Mouse (Mus musculus) stomach, embryonic 16.5 days (tissue): ENCODE data around the gene Dbr1. TPM values are rescaled to one million over a fixed set of nuclear protein-coding genes. Genes with fewer than 3 reads are reported as not detected.

ENCODE experiments used
- ATAC-seq: fragments of 200-750 bp; cut with Nextera tagmentation; 2 replicates; pipeline ENCODE4 v1.8.0; 2017; ENCODE audit warnings: moderate number of reproducible peaks, moderate TSS enrichment; ENCODE audit not compliant: insufficient read depth, low FRiP score
- H3K27ac ChIP-seq: fragments of 300-500 bp; sonication (generic); 2 replicates; pipeline ENCODE4 v1.5.1; 2014; ENCODE audit warnings: low read length
- H3K27me3 ChIP-seq: fragments of 300-500 bp; sonication (generic); 2 replicates; pipeline ENCODE4 v1.6.1; 2014; ENCODE audit warnings: low read length, control low read depth, mixed read lengths; ENCODE audit not compliant: control insufficient read depth, insufficient read depth
- H3K36me3 ChIP-seq: fragments of 300-500 bp; sonication (generic); 2 replicates; pipeline ENCODE4 v1.6.1; 2014; ENCODE audit warnings: low read length; ENCODE audit not compliant: control insufficient read depth, insufficient read depth
- H3K4me1 ChIP-seq: fragments of 300-500 bp; sonication (generic); 2 replicates; pipeline ENCODE4 v1.6.1; 2014; ENCODE audit warnings: low read length, control low read depth, mixed read lengths; ENCODE audit not compliant: control insufficient read depth, insufficient read depth
- H3K4me2 ChIP-seq: fragments of 300-500 bp; sonication (generic); 2 replicates; pipeline ENCODE4 v1.6.1; 2014; ENCODE audit warnings: low read depth, low read length, mixed read lengths
- H3K4me3 ChIP-seq: fragments of 300-500 bp; sonication (generic); replicated peaks from 2 replicates; pipeline ENCODE4 v1.5.1; 2014; ENCODE audit warnings: mild to moderate bottlenecking, low read length
- H3K9ac ChIP-seq: fragments of 300-500 bp; sonication (generic); 2 replicates; pipeline ENCODE4 v1.6.1; 2014; ENCODE audit warnings: low read length
- H3K9me3 ChIP-seq: fragments of 300-500 bp; sonication (generic); replicated peaks from 2 replicates; pipeline ENCODE4 v1.6.1; 2016; ENCODE audit warnings: low read length, control low read depth; ENCODE audit not compliant: control insufficient read depth
- WGBS: fragments of 180-500 bp; shearing (Covaris S2); extraction: QIAGEN DNeasy Blood & Tissue Kit; methylation state at CpG from one replicate; pipeline ENCODE4 v1.1.7; 2014; 5-methylcytosine and 5-hydroxymethylcytosine counted together
- polyA plus RNA-seq: library from polyadenylated mRNA; unstranded; fragments of >200 nt; fragmentation: Nextera tagmentation; extraction: Ambion mirVana; gene quantifications from 2 replicates; pipeline ENCODE4 v1.2.1, GENCODE M21; 2015

Gene Dbr1
- polyA plus RNA-seq, 1 experiment from 2014 or later = 28.6 TPM

- Histone ChIP-seq H3K36me3 (no peaks in the 10 kb centered on the region), H3K9me3 (no peaks in the 10 kb centered on the region), H3K27ac (peak within 1 kb of the TSS; percentile 92), H3K4me3 (peak within 1 kb of the TSS; percentile 66), H3K9ac (peak within 1 kb of the TSS; percentile 69), H3K27me3 (no peaks in the 10 kb centered on the region), H3K4me1 (peaks cover 21% of the 10 kb centered on the region), H3K4me2 (peak within 1 kb of the TSS; percentile 78)
- ATAC-seq = peak; percentile 87
- 1% methylated on average over 44 of the region's 44 CpGs for WGBS
Observed at GRCm38 (mm10) chr9:99629281-99630011, 53.8 kb downstream of the Dbr1 start, which contains the start of gene Dzip1l. Dzip1l (plus strand) TSS chr9:99629496.

- WGBS = 3% methylated on average over 11 of the region's 11 CpGs
- Histone ChIP-seq H3K27ac (peak overlapping the region; percentile 92), H3K4me2 (peak overlapping the region; percentile 78), H3K9ac (peak overlapping the region; percentile 69), H3K27me3 (no peaks in the 10 kb centered on the region), H3K9me3 (no peaks in the 10 kb centered on the region), H3K36me3 (no peaks in the 10 kb centered on the region), H3K4me1 (peaks cover 21% of the 10 kb centered on the region), H3K4me3 (peak overlapping the region; percentile 66)
- no peak for ATAC-seq
Observed at GRCm38 (mm10) chr9:99630071-99630470, 54.5 kb downstream of the Dbr1 start.

- Histone ChIP-seq H3K27ac (peak overlapping the region; percentile 92; the same call in 1 of the 2 replicates), H3K9ac (peak overlapping the region; percentile 69), H3K9me3 (no peaks in the 10 kb centered on the region), H3K36me3 (0 out of 2 replicates have a peak, but pooled peaks cover under 1% of the 10 kb centered on the region), H3K27me3 (no peaks in the 10 kb centered on the region), H3K4me3 (peak overlapping the region; percentile 66), H3K4me2 (peak overlapping the region; percentile 78), H3K4me1 (peaks cover 21% of the 10 kb centered on the region)
- WGBS = 47% methylated on average over 9 of the region's 9 CpGs
- no peak for ATAC-seq
Observed at GRCm38 (mm10) chr9:99630528-99631125, 55.0 kb downstream of the Dbr1 start.

GRCm38 (mm10) chr9:99631781-99632180, 56.2 kb downstream of the Dbr1 start:
- Histone ChIP-seq H3K36me3 (peaks cover 6% of the 10 kb centered on the region; the same call in 1 of the 2 replicates), H3K27me3 (no peaks in the 10 kb centered on the region), H3K4me3 (no peak overlapping the region), H3K4me1 (peaks cover 21% of the 10 kb centered on the region), H3K27ac (peak overlapping the region; percentile 21; the same call in 1 of the 2 replicates), H3K9me3 (no peaks in the 10 kb centered on the region), H3K9ac (peak overlapping the region; percentile 6; the same call in 1 of the 2 replicates), H3K4me2 (peak overlapping the region; percentile 30)
- 50% methylated on average over 2 of the region's 2 CpGs for WGBS
- ATAC-seq = no peak

- peak; percentile 34; the same call in 1 of the 2 replicates for ATAC-seq
- H3K27me3 ChIP-seq = no peaks in the 10 kb centered on the region
- H3K9ac ChIP-seq = peak overlapping the region; percentile 6; the same call in 1 of the 2 replicates
- H3K4me2 ChIP-seq = peak overlapping the region; percentile 30; the same call in 1 of the 2 replicates
- H3K9me3 ChIP-seq = no peaks in the 10 kb centered on the region
- H3K36me3 ChIP-seq = peaks cover 7% of the 10 kb centered on the region; the same call in 1 of the 2 replicates
- peaks cover 21% of the 10 kb centered on the region for H3K4me1 ChIP-seq
- H3K4me3 ChIP-seq = no peak overlapping the region
- H3K27ac ChIP-seq = peak overlapping the region; percentile 21
- 57% methylated on average over 8 of the region's 8 CpGs for WGBS
Observed at GRCm38 (mm10) chr9:99632264-99632663, 56.7 kb downstream of the Dbr1 start.

Other genes with a start within 250 kb of the Dbr1 start
- 0.90 and 1.5 TPM in 2 replicates for gene Esyt3, start 217.2 kb upstream of the Dbr1 start, polyA plus RNA-seq
- gene Mras, start 138.4 kb upstream of the Dbr1 start, polyA plus RNA-seq = 8.4 and 9.5 TPM in 2 replicates
- 0.27 and 0.32 TPM in 2 replicates for gene Nme9, start 124.3 kb upstream of the Dbr1 start, polyA plus RNA-seq
- gene Armc8, start 6.9 kb upstream of the Dbr1 start, polyA plus RNA-seq = 23.4 and 24.2 TPM in 2 replicates
- gene A4gnt, start 36.7 kb downstream of the Dbr1 start, polyA plus RNA-seq = 2.2 and 2.9 TPM in 2 replicates
- gene Dzip1l, start 53.7 kb downstream of the Dbr1 start, polyA plus RNA-seq = 13.3 and 18.3 TPM in 2 replicates
- gene Cldn18, start 141.5 kb downstream of the Dbr1 start, polyA plus RNA-seq = 362 and 520 TPM in 2 replicates